Mouse (Mus musculus) G1E-ER4 (cell line): ENCODE results near the gene Clp1. TPM values are rescaled to one million over a fixed set of nuclear protein-coding genes. Genes with fewer than 3 reads are reported as not detected.

ENCODE experiments used
- GATA1 ChIP-seq: IDR thresholded peaks from one replicate; pipeline ENCODE4 v1.8.0; 2012; ENCODE audit warnings: low read length, inconsistent platforms
- polyA plus RNA-seq: library from polyadenylated mRNA; stranded (reverse); fragments of >175 nt; gene quantifications from 2 replicates; pipeline ENCODE4 v1.2.3, GENCODE M21; 2012

Gene Clp1
- polyA plus RNA-seq, 1 experiment = 0.84 TPM

GRCm38 (mm10) chr2:84690050-84690449 is 37.1 kb downstream of the Clp1 start:
- TF ChIP-seq GATA1 = no peak

GRCm38 (mm10) chr2:84688080-84688844 is 38.9 kb downstream of the Clp1 start:
- no peak for TF ChIP-seq GATA1

DNA sequence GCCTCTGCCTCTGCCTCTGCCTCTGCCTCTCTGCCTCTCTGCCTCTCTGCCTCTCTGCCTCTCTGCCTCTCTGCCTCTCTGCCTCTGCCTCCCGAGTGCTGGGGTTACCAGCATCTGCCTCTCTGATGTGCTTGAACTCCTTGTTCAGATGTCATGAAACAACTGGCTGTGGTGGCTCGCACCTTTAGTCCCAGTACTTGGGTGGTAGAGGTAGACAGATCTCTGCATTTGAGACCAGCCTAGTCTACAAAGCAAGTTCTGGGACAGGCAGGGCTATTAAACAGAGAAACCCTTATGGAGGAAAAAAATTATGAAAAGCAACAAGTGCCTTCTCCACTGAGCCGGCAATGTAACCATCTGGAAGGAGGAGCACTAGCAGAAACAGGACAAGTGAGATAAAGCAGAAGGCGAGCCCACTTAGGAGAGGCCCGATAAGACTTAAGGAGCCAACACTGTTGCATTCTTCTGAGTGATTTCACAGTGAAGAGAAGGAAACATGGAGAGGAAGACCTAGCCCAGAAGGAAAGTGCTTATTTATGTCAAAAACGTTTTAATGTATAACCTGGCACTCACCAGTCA is 44.5 kb downstream of the Clp1 start:
- peak; percentile 46 for TF ChIP-seq GATA1

GRCm38 (mm10) chr2:84679016-84679415 is 48.1 kb downstream of the Clp1 start, which contains the start of gene Tmx2:
Gene Tmx2 (minus strand): TSS chr2:84679140.
- TF ChIP-seq GATA1 = no peak

DNA sequence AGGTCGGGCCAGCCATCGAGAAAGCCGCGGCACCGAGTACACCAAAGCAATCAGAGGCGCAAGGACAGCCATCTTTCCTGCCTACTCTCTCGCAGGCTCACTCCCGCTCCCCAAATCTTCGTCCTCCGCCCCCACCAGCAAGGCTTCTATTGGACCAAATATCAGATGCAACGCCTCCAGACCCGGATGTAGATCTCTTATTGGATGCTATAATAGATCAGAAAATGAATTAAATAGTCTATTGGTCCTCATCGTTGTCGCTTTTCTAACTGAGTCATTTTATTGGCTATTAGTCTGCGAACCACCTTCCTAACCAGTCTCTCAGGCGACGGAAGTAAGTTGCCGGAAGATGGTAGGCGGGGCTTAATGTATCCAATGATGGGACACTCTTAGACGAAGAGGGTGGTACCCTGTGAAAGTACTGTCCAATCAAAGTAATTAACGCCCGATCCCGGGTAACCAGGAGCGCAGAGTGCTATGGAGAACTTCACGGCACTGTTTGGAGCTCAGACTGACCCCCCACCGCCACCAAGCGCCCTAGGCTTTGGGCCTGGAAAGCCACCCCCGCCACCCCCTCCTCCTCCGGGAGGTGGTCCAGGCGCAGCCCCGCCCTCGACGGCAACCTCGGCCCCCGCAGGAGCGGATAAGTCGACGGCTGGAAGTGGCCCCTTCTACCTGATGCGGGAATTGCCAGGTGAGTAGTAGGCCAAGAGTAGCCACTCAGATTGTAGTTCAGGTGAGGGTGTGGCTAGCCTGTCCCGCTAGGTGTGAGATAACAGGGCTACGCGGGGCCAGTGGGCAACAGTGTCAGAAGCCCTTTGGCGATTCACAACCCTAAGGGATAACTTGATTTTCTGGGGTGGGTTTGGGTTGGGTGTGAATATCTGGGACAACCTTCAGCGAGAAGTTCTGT is 48.9 kb downstream of the Clp1 start, which contains the start of the genes Gm28635 and Med19:
Gene Gm28635, minus strand, starts transcription at position 74 of the 913 bp plus-strand sequence.
Gene Med19, plus strand, starts transcription at position 435 of the 913 bp plus-strand sequence.
- TF ChIP-seq GATA1 = no peak

DNA sequence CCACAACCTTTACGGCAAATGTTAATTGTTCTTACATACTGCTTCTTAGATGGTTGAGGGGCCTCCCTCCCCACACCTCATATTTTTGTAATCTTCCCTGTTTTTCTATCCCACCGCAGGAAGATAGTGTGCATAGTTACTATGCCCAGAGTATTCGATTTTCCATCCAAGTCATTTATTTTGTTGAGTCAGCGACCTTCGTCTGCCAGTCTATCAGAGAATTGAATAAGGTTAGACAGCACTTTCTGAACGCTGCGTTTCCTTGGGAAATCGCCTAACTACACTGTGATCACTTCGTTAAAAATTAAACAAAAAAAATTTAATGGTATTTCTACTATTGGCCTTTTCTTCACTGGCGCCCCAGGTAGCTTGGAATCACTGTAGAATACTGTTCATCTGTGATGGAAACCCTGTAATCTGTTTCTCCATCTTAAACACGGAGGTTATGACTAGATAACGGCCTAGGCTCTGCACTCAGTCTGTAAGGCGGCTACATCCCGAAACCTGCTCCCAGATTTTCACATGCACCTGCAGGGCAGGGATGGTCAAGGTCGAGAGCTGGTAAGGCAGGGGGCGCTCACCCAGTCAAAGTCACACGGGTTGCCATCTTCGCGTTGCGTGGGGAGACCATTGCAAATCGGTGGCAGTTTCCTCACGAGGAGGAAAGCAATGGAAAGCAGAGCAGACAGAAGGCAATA is 49.7 kb downstream of the Clp1 start:
- no peak for TF ChIP-seq GATA1

Other genes starting within 250 kb of the Clp1 start
- gene Ctnnd1, start 76.6 kb downstream of the Clp1 start, polyA plus RNA-seq = 10.8 and 13.2 TPM in 2 replicates
- gene Btbd18, start 68.3 kb downstream of the Clp1 start, polyA plus RNA-seq = not detected in 2 replicates
- gene Selenoh, start 56.6 kb downstream of the Clp1 start, polyA plus RNA-seq = 410 and 495 TPM in 2 replicates
- not detected in 2 replicates for gene Gm28635, start 49.3 kb downstream of the Clp1 start, polyA plus RNA-seq
- 26.7 and 30.6 TPM in 2 replicates for gene Med19, start 48.9 kb downstream of the Clp1 start, polyA plus RNA-seq
- gene Tmx2, start 48.2 kb downstream of the Clp1 start, polyA plus RNA-seq = 3.4 and 5.5 TPM in 2 replicates
- 28.6 and 31.5 TPM in 2 replicates for gene Zdhhc5, start 12.2 kb downstream of the Clp1 start, polyA plus RNA-seq
- gene Ypel4, start 6.7 kb upstream of the Clp1 start, polyA plus RNA-seq = 1.4 TPM in 2 replicates
- gene Gm19426, start 16.3 kb upstream of the Clp1 start, polyA plus RNA-seq = 0.11 TPM in 1 of 2 replicates, not detected in the other
- not detected in 2 replicates for gene Serping1, start 48.1 kb upstream of the Clp1 start, polyA plus RNA-seq
- 1.5 and 5.3 TPM in 2 replicates for gene Ube2l6, start 71.5 kb upstream of the Clp1 start, polyA plus RNA-seq
- gene Smtnl1, start 95.3 kb upstream of the Clp1 start, polyA plus RNA-seq = not detected in 2 replicates
- gene Timm10, start 99.6 kb upstream of the Clp1 start, polyA plus RNA-seq = 13.4 and 17.2 TPM in 2 replicates
- not detected in 2 replicates for gene Slc43a1, start 111.5 kb upstream of the Clp1 start, polyA plus RNA-seq
- gene Rtn4rl2, start 159.4 kb upstream of the Clp1 start, polyA plus RNA-seq = not detected in 2 replicates
- gene Slc43a3, start 209.2 kb upstream of the Clp1 start, polyA plus RNA-seq = 16.5 and 23.1 TPM in 2 replicates